8 mouse cellular contexts compared by ENCODE assay signal in genomic region chr14:101942971-101943370, GRCm38 (mm10).
DNase-seq lines count a peak whose midpoint lies in the region; ATAC-seq and TF ChIP-seq lines count a peak whose summit lies in the region.

No protein-coding gene starts in this region.

- TF ChIP-seq POLR2A in spleen, adult 2 months (IDR thresholded peaks at IDR 0.05; ENCODE audit: low read depth, low read length) = no peak

- DNase-seq in spleen, adult 2 months (ENCODE audit: low read depth in 1 of 2, low spot score in 2 of 2) = peak in 1 of 2 experiments; percentile 8
- DNase-seq in spleen, adult 12 weeks (ENCODE audit: low spot score) = no peak
- DNase-seq in brain, adult 2 months (ENCODE audit: low read depth, low spot score) = peak; percentile 83
- peak; percentile 55 for DNase-seq in naive thymus-derived CD4-positive, alpha-beta T cell, adult 2 months (ENCODE audit: low read depth)
- DNase-seq in testis, postnatal 14 days (ENCODE audit: low spot score) = no peak

- 0 out of 2 replicates have a peak, but pooled peaks cover 3% of the 10 kb centered on the region for H3K4me1 ChIP-seq in spleen, adult 2 months (ENCODE audit: control insufficient read depth, insufficient read depth, insufficient read length)
- no peaks in the 10 kb centered on the region for H3K4me1 ChIP-seq in forebrain, embryonic 15.5 days
- H3K4me1 ChIP-seq in hindbrain, embryonic 13.5 days (replicated peaks) = 0 out of 2 replicates have a peak, but pooled peaks cover 2% of the 10 kb centered on the region
- 0 out of 2 replicates have a peak, but pooled peaks cover 3% of the 10 kb centered on the region for H3K4me1 ChIP-seq in limb, embryonic 13.5 days

- no peaks in the 10 kb centered on the region for H3K27me3 ChIP-seq in spleen, adult 2 months (ENCODE audit: control insufficient read depth, insufficient read depth, low read length)
- H3K27me3 ChIP-seq in forebrain, embryonic 15.5 days = no peaks in the 10 kb centered on the region
- no peaks in the 10 kb centered on the region for H3K27me3 ChIP-seq in hindbrain, embryonic 13.5 days
- H3K27me3 ChIP-seq in limb, embryonic 13.5 days = no peaks in the 10 kb centered on the region

- H3K9ac ChIP-seq in forebrain, embryonic 15.5 days (replicated peaks) = 0 out of 2 replicates have a peak overlapping the region, but pooled peaks have one; percentile 21
- no peak overlapping the region for H3K9ac ChIP-seq in hindbrain, embryonic 13.5 days
- H3K9ac ChIP-seq in limb, embryonic 13.5 days = 0 out of 2 replicates have a peak overlapping the region, but pooled peaks have one; percentile 25

- H3K9me3 ChIP-seq in forebrain, embryonic 15.5 days = no peaks in the 10 kb centered on the region
- no peaks in the 10 kb centered on the region for H3K9me3 ChIP-seq in hindbrain, embryonic 13.5 days
- H3K9me3 ChIP-seq in limb, embryonic 13.5 days = no peaks in the 10 kb centered on the region

- peak; percentile 49 for ATAC-seq in forebrain, embryonic 15.5 days (replicated peaks)
- peak; percentile 46; the same call in 1 of the 2 replicates for ATAC-seq in hindbrain, embryonic 13.5 days (ENCODE audit: low FRiP score)
- peak; percentile 51; the same call in 1 of the 2 replicates for ATAC-seq in limb, embryonic 13.5 days (ENCODE audit: low FRiP score, low read depth)

- no peak overlapping the region for H3K4me3 ChIP-seq in spleen, adult 2 months (ENCODE audit: extremely low read depth, insufficient read depth, insufficient read length)
- no peak overlapping the region for H3K4me3 ChIP-seq in forebrain, embryonic 15.5 days
- H3K4me3 ChIP-seq in hindbrain, embryonic 13.5 days = no peak overlapping the region
- no peak overlapping the region for H3K4me3 ChIP-seq in limb, embryonic 13.5 days

- H3K27ac ChIP-seq in spleen, adult 2 months (ENCODE audit: insufficient read depth, low read length) = no peak overlapping the region
- no peak overlapping the region for H3K27ac ChIP-seq in forebrain, embryonic 15.5 days (replicated peaks)
- H3K27ac ChIP-seq in hindbrain, embryonic 13.5 days = no peak overlapping the region
- no peak overlapping the region for H3K27ac ChIP-seq in limb, embryonic 13.5 days

- H3K4me2 ChIP-seq in forebrain, embryonic 15.5 days (replicated peaks) = peak overlapping the region; percentile 17; the same call in 1 of the 2 replicates
- H3K4me2 ChIP-seq in hindbrain, embryonic 13.5 days = peak overlapping the region; percentile 42
- peak overlapping the region; percentile 51 for H3K4me2 ChIP-seq in limb, embryonic 13.5 days (replicated peaks)

- H3K36me3 ChIP-seq in spleen, adult 2 months (ENCODE audit: control insufficient read depth, insufficient read depth, low read length) = no peaks in the 10 kb centered on the region
- H3K36me3 ChIP-seq in forebrain, embryonic 15.5 days = no peaks in the 10 kb centered on the region
- no peaks in the 10 kb centered on the region for H3K36me3 ChIP-seq in hindbrain, embryonic 13.5 days
- no peaks in the 10 kb centered on the region for H3K36me3 ChIP-seq in limb, embryonic 13.5 days

- 11% methylated on average over 4 of the region's 4 CpGs for WGBS in spleen, adult 2 months
- WGBS in forebrain, embryonic 15.5 days = 5% methylated on average over 4 of the region's 4 CpGs
- 7% methylated on average over 4 of the region's 4 CpGs for WGBS in hindbrain, embryonic 13.5 days
- 6% methylated on average over 4 of the region's 4 CpGs for WGBS in limb, embryonic 13.5 days

- TF ChIP-seq CTCF in spleen, adult 2 months (IDR thresholded peaks at IDR 0.05; ENCODE audit: extremely low read depth, insufficient read depth, insufficient read length, insufficient replicate concordance) = peak; percentile 53; the same call in 1 of the 2 replicates

Comparison
In these comparisons a context has a peak if more than half of its experiments do, and no peak if none do; other contexts are left out.
1. DNase-seq: peak in brain, adult 2 months (single experiment) and naive thymus-derived CD4-positive, alpha-beta T cell, adult 2 months (single experiment); none in spleen, adult 12 weeks (single experiment) and testis, postnatal 14 days (single experiment).
2. Peak in every context shown above with its lines, with median percentiles within 50 percentile points of each other: ATAC-seq and H3K4me2 ChIP-seq.